Mouse (Mus musculus): ENCODE measurements around the gene Rnf144a.
"Not testable (repeated sequence)": the region's sequence is repeated elsewhere in the genome, so short reads cannot be mapped to it uniquely, and the experiment has no call there.

Gene Rnf144a

GRCm38 (mm10) chr12:26415104-26415771 is at the start of gene Rnf144a:
Gene Rnf144a, minus strand, starts transcription at chr12:26415254.
- in situ Hi-C loops (cut with MboI, MseI), result no loop called here

DNA sequence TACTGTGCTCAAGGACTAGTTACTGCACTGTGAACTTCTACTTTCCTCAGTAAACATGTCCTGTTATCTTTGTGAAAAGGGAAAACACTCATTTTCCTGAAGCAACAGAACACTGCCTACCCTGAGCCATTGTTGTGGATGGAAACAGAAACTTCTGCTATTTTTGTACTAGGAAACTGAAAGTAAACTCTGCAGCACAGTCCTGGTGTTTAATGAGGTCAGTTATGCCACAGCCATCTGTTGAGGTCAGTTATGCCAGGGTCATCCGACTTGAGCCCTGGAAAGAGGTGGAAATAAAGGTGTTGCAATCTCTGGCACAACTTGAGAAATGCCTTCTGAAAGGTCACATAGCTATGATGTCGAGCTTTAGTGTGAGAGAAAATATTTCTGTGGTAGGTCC is 45.0 kb upstream of the Rnf144a start:
- in situ Hi-C loops (cut with MboI, MseI), result no loop called here

GRCm38 (mm10) chr12:26456028-26456698 is 41.1 kb upstream of the Rnf144a start, which contains the start of gene Rsad2:
Gene Rsad2, minus strand, starts transcription at chr12:26456452.
- in situ Hi-C loops (cut with MboI, MseI), result no loop called here

GRCm38 (mm10) chr12:26454682-26455081 is 39.6 kb upstream of the Rnf144a start:
- in situ Hi-C loops (cut with MboI, MseI), result no loop called here

GRCm38 (mm10) chr12:26452951-26453350 is 37.9 kb upstream of the Rnf144a start:
- in situ Hi-C loops (cut with MboI, MseI), result no loop called here

DNA sequence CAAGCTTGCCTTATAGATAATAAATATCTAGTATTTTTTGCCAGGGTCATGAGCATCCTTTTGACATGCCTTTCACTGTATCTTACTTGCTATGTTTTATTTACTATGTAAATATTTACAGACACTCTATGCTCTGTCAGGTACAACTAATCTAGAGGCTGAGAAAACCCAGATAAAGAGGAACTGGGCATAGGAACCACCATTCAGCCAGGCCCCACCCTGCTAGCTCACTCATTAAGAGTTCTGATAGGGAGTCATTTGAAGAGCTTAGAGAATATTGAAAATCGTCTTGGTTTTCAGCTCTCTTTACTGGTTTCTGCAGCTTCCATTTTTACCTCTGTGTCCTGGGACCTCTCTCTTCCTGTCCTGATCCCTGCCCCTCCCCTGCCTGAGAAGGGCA is 36.1 kb upstream of the Rnf144a start:
- in situ Hi-C loops (cut with MboI, MseI), result no loop called here

DNA sequence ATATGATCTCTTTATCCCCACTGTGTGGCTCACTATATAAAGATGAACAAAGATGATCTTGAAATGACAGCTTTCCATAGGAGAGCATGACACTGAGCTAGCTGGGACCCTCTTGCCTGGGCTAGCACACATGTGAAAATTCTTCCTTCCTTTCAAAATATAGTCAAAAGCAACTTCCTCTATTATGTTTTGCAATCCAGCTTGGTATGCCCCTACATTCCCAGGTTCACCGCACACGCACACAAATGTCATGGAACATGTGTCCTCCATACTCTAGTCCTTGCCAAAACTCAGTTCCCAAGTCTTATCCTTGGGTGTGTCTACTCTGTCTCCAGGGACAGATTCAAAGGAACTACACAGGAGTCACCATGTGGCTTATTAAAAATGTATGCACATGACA is 34.4 kb upstream of the Rnf144a start:
- in situ Hi-C loops (cut with MboI, MseI), result no loop called here

- in situ Hi-C loops (cut with MboI, MseI), result no loop called here
These were observed 31.5 kb upstream of the Rnf144a start for GRCm38 (mm10) chr12:26446377-26447045.

DNA sequence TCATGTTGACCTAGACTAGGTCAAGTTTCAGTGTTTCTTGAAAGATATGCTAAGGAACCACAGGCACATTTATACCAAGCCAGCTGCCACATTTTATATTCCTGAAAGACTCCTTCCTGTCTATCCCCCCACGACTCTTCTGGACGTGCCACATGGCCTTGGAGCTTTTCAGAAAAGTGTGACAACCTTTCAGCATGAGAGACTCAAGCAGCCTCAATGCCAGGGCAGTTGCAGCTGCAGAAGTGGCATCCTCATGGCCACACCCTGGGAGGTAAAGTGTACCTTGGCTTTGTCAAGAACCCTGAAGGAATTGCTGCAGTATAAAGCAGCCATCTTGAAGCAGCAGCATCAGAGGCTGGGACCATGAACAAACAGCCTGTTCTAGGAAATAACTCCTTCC is 29.5 kb upstream of the Rnf144a start:
- in situ Hi-C loops (cut with MboI, MseI), result no loop called here

GRCm38 (mm10) chr12:26444054-26444453 is 29.0 kb upstream of the Rnf144a start:
- in situ Hi-C loops (cut with MboI, MseI), result no loop called here

DNA sequence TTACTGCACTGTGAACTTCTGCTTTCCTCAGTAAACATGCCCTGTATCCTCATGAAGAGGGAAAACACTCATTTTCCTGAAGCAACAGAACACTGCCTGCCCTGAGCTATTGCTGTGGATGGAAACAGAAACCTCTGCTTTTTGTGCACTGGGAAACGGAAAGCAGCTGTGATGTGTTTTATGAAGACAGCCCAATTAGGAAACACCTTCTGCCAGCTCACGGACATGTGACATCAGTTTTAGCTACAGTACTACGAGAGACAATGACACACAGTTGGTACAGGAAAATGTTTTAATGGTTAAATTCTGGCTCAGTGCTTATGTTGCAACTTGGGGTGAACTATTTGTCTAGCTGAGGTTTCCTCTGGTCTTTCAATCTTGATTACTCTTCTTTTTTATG is 24.3 kb upstream of the Rnf144a start:
- in situ Hi-C loops (cut with MboI, MseI), result no loop called here

- in situ Hi-C loops (cut with MboI, MseI), result no loop called here
These were observed 22.9 kb upstream of the Rnf144a start for GRCm38 (mm10) chr12:26437950-26438349.

GRCm38 (mm10) chr12:26436334-26436733 is 21.3 kb upstream of the Rnf144a start:
- in situ Hi-C loops (cut with MboI, MseI), result no loop called here

DNA sequence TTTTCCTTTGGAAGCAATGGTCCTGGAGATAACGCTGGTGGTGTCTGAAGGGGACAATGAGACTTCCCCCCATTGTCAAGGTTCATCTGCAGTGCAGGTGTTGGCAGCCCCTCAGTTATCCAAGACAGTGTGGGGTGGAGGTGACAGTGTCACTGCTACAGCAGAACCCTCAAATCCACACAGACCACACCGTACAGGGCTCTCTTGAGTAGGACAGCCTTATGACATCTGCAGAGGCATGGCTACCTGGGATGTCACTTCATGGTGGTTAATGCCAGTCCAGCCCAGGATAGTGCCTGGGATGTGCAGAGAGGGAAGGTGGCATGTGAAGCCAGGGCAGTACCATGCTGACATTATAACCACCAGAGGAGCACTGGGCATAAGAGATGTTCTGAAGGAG is 13.7 kb upstream of the Rnf144a start:
- in situ Hi-C loops (cut with MboI, MseI), result not testable (repeated sequence)

DNA sequence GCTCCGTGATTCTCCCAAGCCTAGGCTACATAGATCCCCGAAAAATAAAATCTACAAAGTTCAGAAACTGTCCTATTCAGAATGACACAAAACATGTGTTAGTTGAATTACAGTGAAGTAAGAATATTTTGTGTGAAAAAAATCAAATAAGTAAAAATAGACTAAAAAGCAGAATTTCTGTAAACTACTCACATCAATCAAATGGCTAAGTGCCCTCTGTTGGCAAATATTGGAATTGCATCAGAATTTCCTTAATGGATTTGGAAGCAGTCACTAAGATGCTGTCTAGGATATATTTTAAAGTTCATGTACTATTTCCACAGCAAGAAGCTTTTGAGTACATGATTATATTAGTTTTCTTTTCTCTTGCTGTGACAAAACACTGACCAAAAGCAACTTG is 9.8 kb upstream of the Rnf144a start:
- in situ Hi-C loops (cut with MboI, MseI), result no loop called here

- in situ Hi-C loops (cut with MboI, MseI), result no loop called here
These were observed 3.3 kb upstream of the Rnf144a start for GRCm38 (mm10) chr12:26418322-26418721.

DNA sequence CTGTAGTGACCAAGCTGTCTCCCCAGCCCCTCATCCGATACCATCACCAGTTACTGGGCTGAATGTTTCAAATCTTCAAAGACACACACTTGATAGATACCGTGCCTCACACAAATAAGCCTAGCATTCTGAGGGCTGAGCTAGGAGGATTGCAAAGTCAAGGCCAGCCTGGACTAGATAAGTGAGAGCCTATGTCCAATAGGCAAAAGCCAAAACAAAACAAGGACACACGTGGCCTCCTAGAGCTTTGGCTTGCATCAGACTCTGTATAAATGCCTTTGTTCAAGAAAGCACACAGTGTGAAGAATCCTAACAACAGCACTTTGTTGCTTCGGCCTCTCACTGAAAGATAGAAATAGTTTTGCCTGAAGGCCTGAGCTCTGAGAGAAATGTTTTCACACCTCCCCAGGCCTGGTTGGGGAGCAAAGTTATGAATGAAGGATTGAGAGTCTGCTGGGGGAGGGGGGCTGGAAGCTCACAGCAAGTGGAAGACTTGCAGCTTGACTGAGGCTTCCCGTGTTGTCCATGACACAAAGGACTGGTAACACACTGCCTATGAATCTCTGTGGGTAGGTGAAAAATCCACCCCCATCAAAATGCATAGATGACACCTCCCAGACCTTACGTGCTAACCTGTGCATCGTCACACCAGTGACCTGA is 1.7 kb upstream of the Rnf144a start:
- in situ Hi-C loops (cut with MboI, MseI), result no loop called here

- in situ Hi-C loops (cut with MboI, MseI), result no loop called here
These were observed 477 bp downstream of the Rnf144a start for GRCm38 (mm10) chr12:26414451-26415103.

GRCm38 (mm10) chr12:26413961-26414411 is 1.1 kb downstream of the Rnf144a start:
- in situ Hi-C loops (cut with MboI, MseI), result no loop called here

DNA sequence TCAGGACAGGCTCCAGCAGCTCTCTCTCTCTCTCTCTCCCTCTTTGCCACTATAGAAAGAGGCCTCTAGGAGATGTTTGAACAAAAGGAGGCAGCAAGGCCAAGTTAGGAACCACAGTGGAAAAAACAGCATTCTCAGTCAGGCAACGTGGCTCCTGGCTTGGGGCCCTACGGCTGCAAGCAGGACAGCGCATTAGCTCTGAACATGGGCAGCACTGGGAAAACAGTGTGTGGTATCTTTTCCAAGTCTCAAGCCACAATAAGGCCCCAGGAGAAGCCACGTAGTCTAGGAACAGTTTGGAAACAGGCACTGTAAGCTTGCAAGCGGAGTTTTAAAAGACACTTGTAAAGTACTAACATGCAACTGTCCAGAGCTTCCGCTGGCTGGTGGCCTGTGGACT is 2.3 kb downstream of the Rnf144a start:
- in situ Hi-C loops (cut with MboI, MseI), result no loop called here

DNA sequence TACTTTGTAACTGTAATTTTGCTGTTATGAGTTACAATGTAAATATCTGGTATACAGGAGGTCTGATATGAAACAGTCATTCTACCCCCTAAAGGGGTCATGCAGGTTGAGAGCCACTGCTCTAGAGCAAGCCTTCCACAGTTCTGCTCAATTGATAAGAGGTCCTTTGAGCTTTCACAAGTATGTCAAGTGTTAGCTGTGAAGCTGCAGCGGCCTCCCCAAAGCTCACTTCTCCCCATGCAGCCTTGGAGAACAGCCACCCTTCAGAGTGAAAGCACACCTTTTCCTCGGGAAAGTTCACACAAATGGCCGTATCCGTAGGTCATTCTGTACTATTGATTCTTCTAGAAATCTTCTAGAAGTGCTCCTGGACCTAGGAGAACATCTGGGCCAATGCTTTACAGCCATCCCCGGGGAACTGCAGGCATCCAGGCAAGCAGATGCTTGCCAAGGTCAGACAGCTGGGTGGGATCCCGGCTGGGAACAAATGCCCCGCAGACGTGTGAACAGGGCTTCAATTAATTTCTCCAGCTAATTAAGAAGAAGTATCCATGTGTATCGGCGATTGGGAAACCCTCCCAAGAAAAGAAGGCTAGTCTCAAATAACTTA is 3.1 kb downstream of the Rnf144a start:
- in situ Hi-C loops (cut with MboI, MseI), result no loop called here
